Mouse (Mus musculus) inflammation-experienced regulatory T-cells, adult 6 months (primary cell): ENCODE results near the gene Mlx. TPM values are rescaled to one million over a fixed set of nuclear protein-coding genes. Genes with fewer than 3 reads are reported as not detected.

Source experiments
- ATAC-seq: one replicate; pipeline ENCODE4 v1.8.0; 2017
- polyA plus RNA-seq, 3 experiments: library from polyadenylated mRNA; unstranded; fragments of 100-300 nt; shearing (Covaris generic); gene quantifications; one replicate each; pipeline ENCODE4 v1.2.1; 2017

The Mlx gene
- 10 to 100 TPM; 61.9 to 74.3 (median 66.5) TPM for polyA plus RNA-seq

DNA sequence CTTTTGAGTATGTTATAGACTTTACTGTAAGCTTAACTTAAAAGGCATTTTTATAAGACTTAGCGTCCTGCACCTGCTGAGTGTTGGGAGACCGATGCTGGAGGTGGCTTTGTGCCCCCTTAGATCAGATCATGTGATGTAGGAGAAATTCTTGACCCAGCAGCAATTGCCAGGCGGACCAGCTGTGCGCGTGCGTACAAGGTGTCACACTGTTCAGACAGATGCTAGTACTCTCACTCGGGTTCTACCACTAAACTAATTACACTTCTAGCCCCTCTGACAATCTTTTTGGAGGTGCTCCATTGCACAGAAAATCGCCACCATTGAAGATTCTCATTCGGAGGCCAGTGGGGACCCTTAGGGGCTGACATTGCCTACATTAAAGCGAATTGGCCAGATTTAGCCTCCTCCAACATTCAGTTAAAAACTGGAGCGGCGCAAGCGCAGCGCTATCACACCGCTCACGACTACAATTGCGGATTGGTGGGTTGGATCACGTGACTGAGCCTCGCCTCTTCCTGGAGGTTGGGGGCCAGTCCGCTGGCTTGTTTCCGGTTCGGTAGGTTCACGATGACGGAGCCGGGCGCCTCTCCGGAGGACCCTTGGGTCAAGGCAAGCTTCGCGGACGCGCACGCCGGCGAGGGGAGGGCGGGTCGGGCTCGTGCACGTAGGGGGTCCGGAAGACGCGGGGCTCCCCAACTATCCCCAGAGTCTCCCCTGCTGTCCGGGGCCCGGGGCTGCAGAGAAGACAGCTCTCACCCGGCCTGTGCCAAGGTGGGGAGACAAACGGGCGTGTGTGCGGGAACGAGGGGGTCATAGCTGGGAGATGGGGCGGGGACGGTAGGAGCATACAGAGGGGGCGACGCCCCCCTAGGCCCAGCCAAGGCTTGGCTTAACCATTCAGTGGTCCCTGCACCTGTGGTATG is at the start of gene Mlx:
Gene Mlx, plus strand, starts transcription at position 522 of the 926 bp plus-strand sequence.
- ATAC-seq = peak; percentile 80

DNA sequence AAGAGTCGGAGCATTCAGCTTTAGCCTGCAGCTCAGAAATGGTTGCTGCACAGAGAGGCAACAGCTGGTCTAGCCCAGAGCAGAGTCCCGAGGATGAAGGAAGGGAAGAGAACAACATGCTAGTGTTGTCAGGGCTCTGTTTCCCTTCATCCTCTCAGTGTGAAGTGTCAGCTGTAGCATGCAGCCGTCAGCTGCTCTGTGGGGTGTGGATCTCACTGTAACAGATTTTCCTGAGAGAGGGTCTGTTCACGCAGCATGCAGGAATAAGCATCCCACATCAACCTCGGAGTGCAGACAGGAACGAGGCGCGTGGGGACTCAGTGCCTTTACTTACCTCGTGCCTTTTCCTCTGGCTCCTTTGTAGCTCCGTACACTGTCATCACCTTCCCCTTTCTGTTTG is 49.3 kb upstream of the Mlx start:
- no peak for ATAC-seq

GRCm38 (mm10) chr11:101045826-101046225 is 41.3 kb upstream of the Mlx start:
- ATAC-seq = no peak

DNA sequence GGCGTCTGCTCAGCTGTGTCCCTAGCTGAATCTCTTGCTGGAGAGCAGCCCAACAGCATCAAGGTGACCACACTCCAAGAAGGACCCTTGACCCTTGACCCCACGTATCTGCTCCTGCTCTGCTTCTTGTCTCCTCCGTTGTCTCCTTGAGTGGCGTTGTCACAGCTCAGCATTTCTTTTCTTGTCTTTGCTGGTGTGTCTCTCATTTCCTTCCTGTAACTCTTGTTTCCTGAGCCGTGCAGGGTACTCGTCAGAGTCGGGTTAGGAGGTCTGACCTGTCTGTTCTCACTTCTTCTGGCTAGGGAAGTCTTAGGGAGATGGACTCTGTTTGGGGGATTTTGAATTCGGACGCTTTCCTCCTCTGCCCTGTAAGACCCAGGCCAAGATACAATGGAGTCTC is 40.6 kb upstream of the Mlx start:
- ATAC-seq = no peak

DNA sequence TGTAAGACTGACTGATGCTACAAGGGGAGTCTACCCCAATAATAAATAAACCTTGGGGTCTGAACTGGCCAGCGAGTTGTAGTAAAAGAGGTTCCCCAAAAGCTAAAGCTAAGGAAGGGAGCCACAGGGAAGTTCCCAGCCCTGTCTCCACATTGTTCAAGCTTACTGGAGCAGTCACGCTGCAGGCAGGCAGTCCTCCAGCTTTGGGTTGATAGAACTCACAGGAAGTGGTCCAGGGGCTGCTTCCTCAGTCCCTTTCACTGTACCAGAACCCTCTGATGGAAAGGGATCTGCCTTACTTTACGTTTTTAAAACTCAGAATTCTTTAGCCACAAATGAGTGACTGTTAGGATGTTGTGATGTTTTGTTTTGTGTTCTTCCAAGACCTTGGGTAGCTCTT is 39.6 kb upstream of the Mlx start:
- ATAC-seq = peak; percentile 43

- ATAC-seq = no peak
These were observed 36.7 kb upstream of the Mlx start for GRCm38 (mm10) chr11:101050359-101050758.

GRCm38 (mm10) chr11:101051051-101051493 is 36.0 kb upstream of the Mlx start:
- no peak for ATAC-seq

- ATAC-seq = no peak
These were observed 35.5 kb upstream of the Mlx start for GRCm38 (mm10) chr11:101051617-101052016.

DNA sequence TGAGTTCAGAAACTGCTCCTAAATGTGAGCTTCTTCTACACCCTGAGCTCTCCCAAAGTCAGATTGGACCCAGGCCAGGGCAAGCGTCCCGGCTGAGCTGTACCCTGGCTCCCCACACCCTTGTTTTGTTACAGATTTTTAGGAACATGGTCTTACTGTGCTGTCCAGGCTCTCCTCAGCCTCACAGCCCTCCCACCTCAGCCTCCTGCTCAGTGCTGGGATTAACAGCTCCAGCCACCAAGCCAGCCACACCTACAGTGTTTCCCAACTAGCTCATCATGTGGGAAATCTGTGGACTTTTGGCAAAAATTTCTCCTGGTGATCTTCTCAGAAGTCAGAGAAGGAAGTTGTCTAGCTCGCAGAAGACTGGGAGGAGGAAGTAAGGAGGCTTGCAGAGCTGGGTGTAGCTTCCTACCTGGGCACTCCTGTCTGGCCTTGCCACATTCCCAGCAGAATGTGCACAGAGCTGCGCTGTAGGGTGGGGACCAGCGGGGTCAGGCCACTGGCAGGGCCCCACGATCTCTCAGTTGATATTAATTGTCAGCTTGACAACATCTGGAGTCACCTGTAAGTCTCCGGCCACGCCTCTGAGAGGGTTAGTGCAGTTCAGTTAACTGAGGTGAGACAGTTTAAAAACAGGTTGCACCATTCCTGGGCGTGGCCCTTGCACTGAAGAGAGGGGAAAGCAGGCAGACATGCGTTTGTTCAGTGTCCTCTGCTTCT is 34.2 kb upstream of the Mlx start:
- ATAC-seq = no peak

GRCm38 (mm10) chr11:101053974-101054373 is 33.1 kb upstream of the Mlx start:
- no peak for ATAC-seq

DNA sequence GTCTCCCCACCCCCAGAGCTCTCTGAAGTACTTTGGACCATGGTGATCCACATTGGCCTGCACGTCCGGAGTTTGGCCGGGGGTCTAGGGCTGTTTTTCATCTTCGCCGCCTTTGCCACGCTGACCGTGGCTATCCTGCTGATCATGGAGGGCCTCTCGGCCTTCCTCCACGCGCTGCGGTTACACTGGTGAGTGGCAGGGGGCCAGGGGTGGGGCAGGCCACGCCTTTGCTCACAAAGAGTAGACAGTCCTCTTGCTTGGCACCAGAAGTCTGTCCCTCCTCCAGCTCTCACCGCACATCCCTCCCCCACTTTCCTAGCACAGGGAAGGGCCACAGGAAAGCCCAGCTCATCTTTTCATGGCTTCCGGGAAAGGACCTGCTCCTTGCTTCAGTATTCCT is 31.7 kb upstream of the Mlx start:
- ATAC-seq = no peak

GRCm38 (mm10) chr11:101056885-101057284 is 30.2 kb upstream of the Mlx start:
- ATAC-seq = no peak

- ATAC-seq = peak; percentile 66
These were observed 29.2 kb upstream of the Mlx start for GRCm38 (mm10) chr11:101057860-101058259.

DNA sequence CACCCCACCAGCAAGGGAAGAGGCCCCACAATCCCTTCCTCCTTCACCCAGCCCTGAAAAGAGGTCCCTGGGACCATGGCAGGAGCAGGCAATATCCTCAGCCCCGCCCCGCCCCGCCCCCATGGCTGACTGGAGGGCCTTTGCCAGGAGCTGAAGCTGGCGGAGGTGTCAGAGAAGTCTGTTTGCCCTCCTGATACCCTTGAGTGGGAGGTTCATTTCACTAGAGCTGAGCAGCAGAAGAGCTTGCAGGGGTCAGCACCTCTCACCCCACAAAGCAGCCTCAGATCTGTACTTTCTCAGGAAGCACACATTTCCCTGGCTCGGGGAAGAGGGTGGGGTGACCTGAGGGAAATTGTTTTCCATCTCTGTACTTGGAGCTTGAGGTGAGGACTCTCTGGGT is 28.4 kb upstream of the Mlx start:
- no peak for ATAC-seq

DNA sequence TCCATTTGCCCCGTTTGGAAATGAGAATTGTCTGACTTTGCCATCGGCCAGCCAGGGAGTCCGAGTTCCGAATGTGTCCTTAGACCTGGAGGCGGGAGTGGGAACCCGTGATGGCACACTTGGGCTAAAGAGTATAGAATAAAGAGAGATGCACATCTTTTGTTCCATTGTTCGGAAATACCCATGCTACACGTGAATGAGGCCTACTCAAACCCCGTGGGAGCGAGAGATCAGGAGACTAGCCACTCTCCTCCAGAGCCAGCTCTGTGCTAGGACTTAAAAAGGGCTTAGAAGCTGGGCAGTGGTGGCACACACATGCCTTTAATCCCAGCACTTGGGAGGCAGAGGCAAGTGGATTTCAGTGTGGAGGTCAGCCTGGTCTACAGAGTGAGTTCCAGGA is 27.6 kb upstream of the Mlx start:
- ATAC-seq = no peak

GRCm38 (mm10) chr11:101060126-101060525 is 27.0 kb upstream of the Mlx start:
- ATAC-seq = peak; percentile 26

DNA sequence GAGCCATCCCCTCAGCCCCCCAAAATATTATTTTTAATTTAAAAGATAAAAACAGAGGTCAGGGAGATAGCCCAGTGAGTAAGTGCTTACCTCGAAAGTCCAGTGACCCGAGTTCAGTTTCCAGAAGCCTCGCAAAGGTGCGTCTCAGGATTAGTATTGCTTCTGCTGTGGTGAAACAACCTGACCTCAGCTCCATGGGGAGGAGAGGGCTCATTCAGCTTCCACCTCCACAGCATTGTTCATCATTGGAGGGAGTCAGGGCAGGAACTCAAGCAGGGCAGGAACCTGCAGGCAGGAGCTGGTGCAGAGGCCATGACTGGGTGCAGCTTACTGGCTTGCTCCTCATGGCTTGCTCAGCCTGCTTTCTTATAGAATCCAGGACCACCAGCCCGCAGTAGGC is 26.0 kb upstream of the Mlx start:
- ATAC-seq = no peak

DNA sequence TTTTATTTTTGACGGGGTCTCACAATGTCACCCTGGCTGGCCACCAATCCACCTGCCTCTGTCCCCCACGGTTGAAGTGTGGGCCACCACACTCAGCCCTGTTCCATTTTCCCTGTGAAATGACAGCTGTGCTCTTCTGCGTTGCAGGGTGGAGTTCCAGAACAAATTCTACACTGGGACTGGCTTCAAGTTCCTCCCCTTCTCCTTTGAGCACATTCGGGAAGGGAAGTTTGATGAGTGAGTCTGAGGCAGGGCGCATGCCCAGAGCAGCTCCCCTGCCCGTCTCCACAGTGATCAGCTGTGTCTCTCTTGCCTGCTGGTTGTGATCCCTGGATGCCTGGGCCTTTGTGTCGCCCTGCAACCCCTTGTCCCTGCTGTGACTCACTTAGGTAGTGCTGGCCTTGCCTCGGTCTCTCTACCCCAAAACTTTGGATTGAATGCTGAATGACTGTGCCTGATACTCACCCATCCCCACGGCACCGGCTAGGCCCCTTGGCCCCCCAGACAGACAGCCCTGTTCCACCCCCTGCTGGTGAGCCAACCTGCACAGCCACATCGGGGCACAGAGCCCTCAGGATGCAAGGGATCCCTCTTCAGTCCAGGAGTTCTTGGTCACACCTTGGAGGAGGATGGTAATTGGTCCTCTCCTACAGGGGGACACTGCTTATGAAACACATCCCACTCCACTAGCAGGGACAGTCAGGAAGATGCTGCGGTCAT is 24.8 kb upstream of the Mlx start:
- ATAC-seq = no peak

DNA sequence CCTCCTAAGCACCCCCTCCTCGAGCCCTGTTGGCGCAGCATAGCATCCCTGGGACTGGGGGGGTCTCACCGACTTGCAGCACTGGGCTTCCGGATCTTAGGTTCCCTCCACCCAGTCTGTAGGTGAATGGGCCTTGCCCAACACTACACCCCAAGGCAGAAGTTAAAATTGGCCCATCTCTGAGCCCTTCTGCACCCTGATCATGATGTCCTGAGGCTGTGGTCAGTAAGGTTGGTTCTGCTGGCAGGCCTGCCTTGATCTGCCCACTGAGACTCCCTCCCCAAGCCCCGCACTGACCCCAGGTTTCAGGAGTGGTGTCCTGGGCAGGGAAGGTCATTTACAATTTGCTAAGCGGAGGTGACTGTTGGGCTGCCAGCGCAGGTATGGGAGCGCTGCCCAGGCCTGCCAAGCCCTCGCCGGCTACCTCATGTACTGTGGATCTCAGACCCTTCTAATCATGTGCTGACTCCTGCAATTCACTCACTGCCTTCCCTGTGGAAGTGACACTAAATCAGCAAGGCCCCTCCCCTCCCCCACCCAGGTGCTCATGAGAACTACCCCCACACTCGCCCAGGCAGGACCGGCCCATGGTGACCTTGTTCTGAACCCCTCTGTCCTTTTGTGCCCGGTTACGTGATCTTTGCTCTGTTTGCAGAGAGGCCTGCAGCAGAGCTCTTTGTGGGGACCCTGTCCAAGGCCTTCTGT is 24.0 kb upstream of the Mlx start:
- no peak for ATAC-seq

GRCm38 (mm10) chr11:101063676-101064327 is 23.3 kb upstream of the Mlx start:
- peak; percentile 42 for ATAC-seq

DNA sequence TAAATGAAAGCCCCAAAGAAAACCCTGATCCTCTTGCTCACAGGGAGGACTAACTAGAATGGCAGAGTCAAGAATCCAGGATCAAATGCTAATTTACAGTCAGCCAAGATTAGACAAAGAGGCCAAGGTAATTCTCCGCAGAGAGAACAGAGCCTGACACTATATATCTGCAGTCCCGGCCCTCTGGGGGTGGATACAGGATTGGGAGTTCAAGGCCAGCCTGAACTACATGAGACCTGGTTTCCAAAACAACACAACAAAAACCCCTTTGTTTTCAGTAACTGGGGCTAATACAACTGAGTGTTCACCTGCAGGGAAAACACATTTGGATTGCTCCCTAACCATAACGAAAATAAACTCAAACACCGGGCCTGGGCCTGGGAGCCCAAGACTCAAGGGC is 22.6 kb upstream of the Mlx start:
- ATAC-seq = no peak

DNA sequence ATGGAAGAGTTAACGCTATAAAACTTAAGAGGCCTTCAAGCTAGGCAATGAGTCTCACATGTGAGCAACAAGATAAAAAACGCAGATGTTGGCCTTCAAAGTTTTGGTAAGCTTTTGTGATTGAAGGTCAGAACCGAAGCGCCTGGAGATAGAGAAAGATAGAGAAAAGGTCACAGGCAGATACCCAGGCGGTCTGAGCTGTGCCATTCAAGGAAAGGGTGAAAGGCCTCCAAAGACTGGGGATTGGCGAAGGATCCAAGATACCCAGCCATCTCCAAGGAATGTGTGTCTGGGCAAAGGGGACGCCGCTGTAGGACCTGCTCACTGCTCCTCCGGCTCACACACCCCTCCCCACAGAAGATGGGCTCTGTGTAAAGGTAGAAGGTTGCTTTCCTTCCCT is 22.1 kb upstream of the Mlx start:
- ATAC-seq = no peak
